Mouse (Mus musculus) cerebellum, postnatal 25 days (tissue): ENCODE results near the gene Mbd4.

Source experiments
- DNase-seq, 2 experiments: peaks; one replicate each; pipeline ENCODE4 v3.0.0; 2021; ENCODE audit warnings: mixed read lengths in 2 of 2

Gene Mbd4

DNA sequence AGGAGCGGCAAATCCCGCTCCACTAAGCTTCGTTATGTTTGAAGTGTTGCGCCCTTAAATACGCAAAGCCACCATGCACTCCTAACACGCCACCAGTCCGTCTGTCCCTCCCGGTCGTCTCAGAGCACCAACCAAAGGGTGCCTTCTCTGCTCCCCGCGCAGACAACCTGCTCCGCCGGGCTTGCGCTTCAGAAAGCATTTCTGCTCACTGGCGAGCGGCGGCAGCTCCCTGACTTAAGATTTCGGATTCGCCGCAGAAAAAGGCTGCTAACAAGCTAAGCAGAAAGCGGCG is 45.0 kb downstream of the Mbd4 start:
- no peak for DNase-seq

DNA sequence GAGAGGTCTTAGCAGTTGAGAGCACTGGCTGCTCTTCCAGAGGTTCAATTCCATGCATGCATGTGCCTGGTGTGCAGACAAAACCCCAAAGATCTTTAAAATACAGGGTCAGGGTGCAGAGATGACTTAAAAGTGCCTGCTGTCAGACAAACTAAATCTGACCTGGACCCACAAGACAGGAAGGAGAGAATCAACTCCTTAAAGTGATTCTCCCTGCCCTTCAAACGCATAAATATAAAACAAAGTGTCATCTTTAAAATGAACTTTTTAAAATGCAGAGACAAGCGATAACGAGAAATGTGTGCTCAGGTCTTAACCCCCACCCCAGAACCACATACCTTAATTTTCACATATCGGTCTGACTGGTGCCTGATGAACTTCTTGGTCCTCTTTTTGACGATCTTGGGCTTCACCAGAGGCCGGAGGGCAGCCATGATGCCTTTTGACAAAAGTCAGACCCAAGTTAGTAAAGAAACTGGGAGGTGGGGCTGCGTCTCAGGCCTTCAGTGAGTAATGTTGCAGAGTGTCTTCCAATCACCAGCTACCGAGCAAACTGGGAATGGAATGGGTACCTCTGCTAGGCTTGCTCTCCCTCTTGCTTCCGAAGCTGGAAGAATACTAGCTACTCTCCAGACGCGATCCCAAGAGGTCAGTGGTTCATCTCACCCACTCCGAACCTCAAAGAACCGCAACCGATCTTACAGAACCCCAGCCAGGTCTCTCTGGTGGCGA is 45.5 kb downstream of the Mbd4 start:
- no peak for DNase-seq

DNA sequence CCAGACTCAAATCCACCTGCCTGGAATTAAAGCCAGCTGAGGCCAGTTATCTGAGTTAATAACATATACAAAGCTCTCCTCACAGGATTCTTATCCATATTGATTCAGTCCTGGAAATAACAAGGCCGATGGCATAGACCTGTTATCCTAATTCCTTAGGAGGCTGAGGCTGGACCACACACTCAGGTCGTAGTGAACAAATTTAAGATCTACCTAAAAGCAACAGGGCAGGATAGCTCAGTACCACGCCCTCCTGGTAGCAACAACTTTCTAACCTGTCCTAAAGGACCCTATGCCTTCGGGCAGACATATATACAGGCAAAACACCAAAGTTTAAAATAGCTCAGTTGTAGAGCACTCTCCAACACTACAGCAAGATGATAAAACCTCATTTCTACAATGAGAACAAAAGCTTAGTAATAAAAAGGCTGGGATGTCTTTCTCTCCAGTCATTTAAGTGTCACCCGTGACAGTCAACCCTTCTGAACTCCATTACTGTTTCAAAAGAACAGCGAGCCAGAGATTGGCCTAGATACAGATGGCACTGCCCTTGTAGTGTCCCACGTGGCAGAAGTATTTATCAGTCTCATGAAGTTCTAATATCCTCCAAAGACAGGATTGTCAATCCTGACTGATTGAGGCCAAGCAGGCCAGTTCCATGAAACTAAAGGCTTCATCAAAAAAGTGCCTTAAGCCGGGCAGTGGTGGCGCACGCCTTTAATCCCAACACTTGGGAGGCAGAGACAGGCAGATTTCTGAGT is 48.6 kb downstream of the Mbd4 start:
- no peak for DNase-seq

DNA sequence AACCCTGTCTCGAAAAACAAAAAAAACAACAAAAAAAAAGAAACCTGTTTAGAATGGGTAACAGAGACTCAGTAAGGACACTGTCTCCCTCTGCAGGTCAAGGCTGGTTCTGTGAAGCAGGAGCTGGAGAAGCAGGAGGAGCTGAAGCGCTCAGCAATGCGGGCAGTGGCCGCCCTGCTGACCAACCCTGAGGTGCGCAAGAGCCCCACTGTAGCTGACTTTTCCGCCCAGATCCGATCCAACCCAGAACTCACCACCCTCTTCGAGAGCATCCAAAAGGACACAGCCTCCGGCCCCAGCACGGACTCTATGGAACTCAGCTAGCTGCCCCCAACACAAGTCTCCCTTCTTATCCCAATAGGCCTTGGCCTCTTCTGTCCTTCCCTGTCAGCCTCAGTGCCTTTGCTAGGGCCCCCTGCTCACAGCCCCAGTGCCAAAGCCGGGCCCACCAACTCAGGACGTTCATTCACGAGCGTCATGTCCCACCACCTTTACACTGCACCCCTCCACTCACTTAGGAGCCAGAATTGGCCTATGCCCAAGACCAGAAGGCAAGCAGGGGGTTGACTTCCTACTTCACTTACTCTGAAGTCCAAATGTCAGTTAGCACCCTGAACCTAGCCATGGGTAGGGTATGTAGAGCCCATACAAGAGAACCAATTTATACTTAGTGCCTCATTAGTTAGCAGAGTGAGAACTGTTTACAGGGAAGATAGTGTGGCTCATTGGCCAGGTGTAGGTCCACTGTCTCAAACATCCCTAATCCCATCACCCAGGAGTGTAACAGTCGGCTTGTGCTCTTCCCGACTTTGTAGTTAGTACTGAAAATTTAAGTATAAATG is 49.4 kb downstream of the Mbd4 start:
- DNase-seq: peak; percentile 78 to 86

GRCm38 (mm10) chr6:115801811-115802210 is 51.4 kb downstream of the Mbd4 start:
- DNase-seq: no peak

GRCm38 (mm10) chr6:115792691-115793215 is 60.4 kb downstream of the Mbd4 start:
- DNase-seq: peak in 1 of 2 experiments; percentile 81

DNA sequence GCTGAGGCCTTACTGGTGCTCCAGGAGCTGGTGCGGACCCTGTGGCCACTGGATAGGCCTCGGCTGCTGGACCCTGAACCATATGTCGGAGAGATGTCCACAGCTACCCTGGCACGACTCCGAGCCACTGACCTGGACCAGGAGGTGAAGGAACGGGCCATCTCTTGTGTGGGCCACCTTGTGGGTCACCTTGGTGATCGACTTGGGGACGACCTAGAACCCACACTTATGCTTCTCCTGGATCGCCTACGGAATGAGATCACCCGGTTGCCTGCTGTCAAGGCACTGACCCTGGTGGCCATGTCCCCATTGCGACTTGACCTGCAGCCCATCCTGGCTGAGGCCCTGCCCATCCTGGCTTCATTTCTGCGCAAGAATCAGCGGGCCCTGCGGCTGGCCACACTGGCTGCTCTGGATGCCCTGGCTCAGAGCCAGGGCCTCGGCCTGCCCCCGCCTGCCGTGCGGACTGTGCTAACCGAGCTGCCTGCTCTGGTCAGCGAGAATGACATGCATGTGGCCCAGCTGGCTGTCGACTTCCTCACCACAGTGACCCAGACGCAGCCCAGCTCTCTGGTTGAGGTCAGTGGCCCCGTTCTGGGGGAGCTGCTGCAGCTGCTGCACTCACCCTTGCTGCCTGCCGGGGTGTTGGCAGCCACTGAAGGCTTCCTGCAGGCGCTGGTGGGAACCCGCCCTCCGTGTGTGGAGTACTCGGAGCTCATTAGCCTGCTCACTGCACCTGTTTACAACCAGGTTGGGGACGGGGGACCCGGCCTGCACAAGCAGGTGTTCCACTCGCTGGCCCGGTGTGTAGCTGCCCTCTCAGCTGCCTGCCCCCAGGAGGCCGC is 61.1 kb downstream of the Mbd4 start:
- peak; percentile 73 to 81 for DNase-seq

DNA sequence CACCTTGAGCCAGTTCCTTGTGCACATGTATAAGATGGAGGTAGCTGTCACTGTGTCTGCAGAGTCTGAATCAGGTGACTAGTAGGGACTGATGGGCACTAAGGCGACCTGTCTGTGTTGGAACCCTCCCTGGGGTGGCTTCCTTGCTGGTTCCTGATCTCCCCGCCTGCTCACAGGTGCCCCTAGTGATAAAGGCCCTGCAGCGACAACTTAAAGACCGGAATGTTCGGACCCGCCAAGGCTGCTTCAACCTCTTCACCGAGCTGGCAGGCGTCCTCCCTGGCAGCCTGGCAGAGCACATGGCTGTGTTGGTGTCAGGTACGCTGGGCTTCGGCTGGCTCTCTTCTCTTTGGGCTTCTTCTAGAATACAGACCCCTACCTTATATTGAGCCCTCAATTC is 62.2 kb downstream of the Mbd4 start:
- peak; percentile 23 to 53 for DNase-seq
